Mouse (Mus musculus) stomach, postnatal 0 days (tissue): ENCODE data around the gene Sh3bgrl3. TPM values are rescaled to one million over a fixed set of nuclear protein-coding genes. Genes with fewer than 3 reads are reported as not detected.
A peak's percentile ranks its signal among the peaks of the same experiment; 100 is the strongest.

Experiments
- ATAC-seq: fragments of 200-750 bp; cut with Nextera tagmentation; 2 replicates; pipeline ENCODE4 v1.8.0; 2017; ENCODE audit not compliant: low FRiP score, low TSS enrichment
- DNase-seq: peaks from one replicate; pipeline ENCODE4 v3.0.0-alpha.2; 2016; ENCODE audit warnings: low spot score
- H3K27ac ChIP-seq: fragments of 300-500 bp; sonication (generic); replicated peaks from 2 replicates; pipeline ENCODE4 v1.5.1; 2014; ENCODE audit warnings: mild to moderate bottlenecking, control low read depth
- H3K27me3 ChIP-seq: fragments of 300-500 bp; sonication (generic); 2 replicates; pipeline ENCODE4 v1.6.1; 2014; ENCODE audit warnings: low read length; ENCODE audit not compliant: control insufficient read depth, insufficient read depth
- H3K36me3 ChIP-seq: fragments of 300-500 bp; sonication (generic); 2 replicates; pipeline ENCODE4 v1.6.1; 2014; ENCODE audit warnings: low read length, mixed read lengths; ENCODE audit not compliant: control insufficient read depth, insufficient read depth
- H3K4me1 ChIP-seq: fragments of 300-500 bp; sonication (generic); replicated peaks from 2 replicates; pipeline ENCODE4 v1.6.1; 2014; ENCODE audit warnings: antibody characterized with exemption; ENCODE audit not compliant: control insufficient read depth, insufficient read depth
- H3K4me2 ChIP-seq: fragments of 300-500 bp; sonication (generic); replicated peaks from 2 replicates; pipeline ENCODE4 v1.6.1; 2014; ENCODE audit warnings: low read depth, mild to moderate bottlenecking, control low read depth, moderate library complexity
- H3K4me3 ChIP-seq: fragments of 300-500 bp; sonication (generic); 2 replicates; pipeline ENCODE4 v1.5.1; 2014; ENCODE audit warnings: low read depth, low read length, control low read depth
- H3K9ac ChIP-seq: fragments of 300-500 bp; sonication (generic); 2 replicates; pipeline ENCODE4 v1.6.1; 2014; ENCODE audit warnings: mild to moderate bottlenecking, low read length, control low read depth, mixed read lengths
- H3K9me3 ChIP-seq: fragments of 300-500 bp; sonication (generic); 2 replicates; pipeline ENCODE4 v1.6.1; 2016; ENCODE audit warnings: low read length; ENCODE audit not compliant: control insufficient read depth
- CTCF ChIP-seq: IDR thresholded peaks from 2 replicates; pipeline ENCODE4 v1.5.1; 2016; ENCODE audit warnings: antibody characterized with exemption, low read depth, mild to moderate bottlenecking, moderate library complexity
- EP300 ChIP-seq: optimal IDR thresholded peaks from 2 replicates; pipeline ENCODE3; 2016; ENCODE audit warnings: antibody characterized with exemption
- WGBS: fragments of 180-500 bp; shearing (Covaris S2); extraction: QIAGEN DNeasy Blood & Tissue Kit; methylation state at CpG from one replicate; pipeline ENCODE4 v1.1.7; 2014; 5-methylcytosine and 5-hydroxymethylcytosine counted together
- polyA plus RNA-seq: library from polyadenylated mRNA; unstranded; fragments of >200 nt; fragmentation: Nextera tagmentation; extraction: Ambion mirVana; gene quantifications from 2 replicates; pipeline ENCODE4 v1.2.1, GENCODE M21; 2015

Sh3bgrl3 gene
- polyA plus RNA-seq, 1 experiment from 2014 or later: 533 TPM

- Histone ChIP-seq H3K4me3 (peak overlapping the region; percentile 64), H3K4me1 (no peaks in the 10 kb centered on the region), H3K36me3 (no peaks in the 10 kb centered on the region), H3K27me3 (no peaks in the 10 kb centered on the region), H3K9ac (peak overlapping the region; percentile 62), H3K4me2 (peak overlapping the region; percentile 70), H3K9me3 (no peaks in the 10 kb centered on the region), H3K27ac (no peak overlapping the region)
- ATAC-seq (peak; percentile 43; the same call in 1 of the 2 replicates), DNase-seq (no peak)
- TF ChIP-seq CTCF (no peak), EP300 (no peak)
- 4% methylated on average over 21 of the region's 21 CpGs for WGBS
Measured at GRCm38 (mm10) chr4:134102742-134103119, 25.9 kb downstream of the Sh3bgrl3 start.

- Histone ChIP-seq H3K36me3 (no peaks in the 10 kb centered on the region), H3K4me3 (peak within 1 kb of the TSS; percentile 64), H3K27ac (no peak within 1 kb of the TSS), H3K9me3 (no peaks in the 10 kb centered on the region), H3K4me2 (peak within 1 kb of the TSS; percentile 70), H3K27me3 (no peaks in the 10 kb centered on the region), H3K9ac (peak within 1 kb of the TSS; percentile 62), H3K4me1 (no peaks in the 10 kb centered on the region)
- DNase-seq (peak; percentile 86), ATAC-seq (peak; percentile 96)
- WGBS: 19% methylated on average over 34 of the region's 34 CpGs
- TF ChIP-seq CTCF (no peak), EP300 (no peak)
Measured at GRCm38 (mm10) chr4:134101979-134102741, 26.4 kb downstream of the Sh3bgrl3 start, which contains the start of gene Ubxn11. Gene Ubxn11, plus strand, starts transcription at chr4:134102570.

- WGBS: 77% methylated on average over 4 of the region's 4 CpGs
- no peak overlapping the region for H3K27ac ChIP-seq
- ATAC-seq: no peak
Measured at GRCm38 (mm10) chr4:134100245-134100644, 28.3 kb downstream of the Sh3bgrl3 start.

DNA sequence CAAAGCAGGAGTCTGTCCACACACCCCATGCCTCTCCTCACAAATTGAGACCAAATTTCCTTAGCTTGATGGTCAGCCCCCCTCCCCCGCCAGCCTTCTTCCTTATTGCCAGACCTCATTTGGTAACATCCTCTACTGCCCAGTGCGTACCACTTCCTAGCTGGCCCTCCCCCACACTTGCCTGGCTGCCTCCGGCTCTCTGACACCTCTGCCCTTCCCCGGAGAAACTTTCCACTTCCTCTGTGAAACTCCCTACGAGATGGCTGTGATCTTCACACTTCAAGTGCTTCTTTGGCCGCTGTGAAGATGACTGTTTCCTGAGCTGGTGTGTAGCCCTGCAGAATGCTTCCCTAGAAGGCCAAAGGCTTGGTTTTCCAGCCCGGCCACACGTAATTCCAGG lies 30.0 kb downstream of the Sh3bgrl3 start:
- Histone ChIP-seq H3K36me3 (no peaks in the 10 kb centered on the region), H3K4me1 (no peaks in the 10 kb centered on the region), H3K27ac (no peak overlapping the region), H3K4me2 (no peak overlapping the region), H3K27me3 (no peaks in the 10 kb centered on the region), H3K9ac (no peak overlapping the region), H3K4me3 (no peak overlapping the region), H3K9me3 (no peaks in the 10 kb centered on the region)
- ATAC-seq (no peak), DNase-seq (no peak)
- TF ChIP-seq CTCF (no peak), EP300 (no peak)
- 51% methylated on average over 8 of the region's 8 CpGs for WGBS

More at GRCm38 (mm10) chr4:134100245-134100644, 28.3 kb downstream of the Sh3bgrl3 start:
- H3K36me3 ChIP-seq: no peaks in the 10 kb centered on the region
- no peak overlapping the region for H3K4me2 ChIP-seq
- no peaks in the 10 kb centered on the region for H3K4me1 ChIP-seq
- H3K9ac ChIP-seq: no peak overlapping the region
- no peak for DNase-seq
- H3K4me3 ChIP-seq: no peak overlapping the region
- H3K27me3 ChIP-seq: no peaks in the 10 kb centered on the region
- no peaks in the 10 kb centered on the region for H3K9me3 ChIP-seq
- no peak for TF ChIP-seq CTCF
- TF ChIP-seq EP300: no peak

- Histone ChIP-seq H3K27me3 (no peaks in the 10 kb centered on the region), H3K4me2 (no peak overlapping the region), H3K9ac (no peak overlapping the region), H3K4me3 (no peak overlapping the region), H3K27ac (no peak overlapping the region), H3K9me3 (no peaks in the 10 kb centered on the region), H3K4me1 (no peaks in the 10 kb centered on the region), H3K36me3 (no peaks in the 10 kb centered on the region)
- ATAC-seq: no peak
- no peak for DNase-seq
- 70% methylated on average over 5 of the region's 5 CpGs for WGBS
- no peak for TF ChIP-seq EP300
- TF ChIP-seq CTCF: no peak
Measured at GRCm38 (mm10) chr4:134097015-134097608, 31.5 kb downstream of the Sh3bgrl3 start.

GRCm38 (mm10) chr4:134096120-134096519 lies 32.5 kb downstream of the Sh3bgrl3 start:
- H3K27me3 ChIP-seq: no peaks in the 10 kb centered on the region
- no peak overlapping the region for H3K4me3 ChIP-seq
- 79% methylated on average over 3 of the region's 3 CpGs for WGBS
- H3K9ac ChIP-seq: no peak overlapping the region
- no peaks in the 10 kb centered on the region for H3K36me3 ChIP-seq
- H3K4me2 ChIP-seq: no peak overlapping the region
- DNase-seq (no peak), ATAC-seq (no peak)
- TF ChIP-seq CTCF (no peak), EP300 (no peak)
- H3K4me1 ChIP-seq: no peaks in the 10 kb centered on the region
- H3K27ac ChIP-seq: no peak overlapping the region
- H3K9me3 ChIP-seq: no peaks in the 10 kb centered on the region
